Mouse (Mus musculus): ENCODE data around the gene Cnga1.
A peak's percentile ranks its signal among the peaks of the same experiment; 100 is the strongest.
"Not testable (repeated sequence)": the region's sequence is repeated elsewhere in the genome, so short reads cannot be mapped to it uniquely, and the experiment has no call there.

The Cnga1 gene

GRCm38 (mm10) chr5:72636576-72636975 is 7.5 kb downstream of the Cnga1 start:
- no peak for DNase-seq

- peak; percentile 7 to 9 for DNase-seq
These were observed 8.0 kb downstream of the Cnga1 start for GRCm38 (mm10) chr5:72636122-72636521.

GRCm38 (mm10) chr5:72634791-72635271 is 9.2 kb downstream of the Cnga1 start:
- DNase-seq = no peak

GRCm38 (mm10) chr5:72630026-72630425 is 14.0 kb downstream of the Cnga1 start:
- no peak for DNase-seq

- no peak for DNase-seq
These were observed 23.1 kb downstream of the Cnga1 start for GRCm38 (mm10) chr5:72621022-72621421.

GRCm38 (mm10) chr5:72617413-72617812 is 26.7 kb downstream of the Cnga1 start:
- no peak for DNase-seq

- DNase-seq = no peak
These were observed 40.9 kb downstream of the Cnga1 start for GRCm38 (mm10) chr5:72603138-72603537.

- DNase-seq = peak; percentile 42 to 49
These were observed 43.1 kb downstream of the Cnga1 start for GRCm38 (mm10) chr5:72601006-72601405.

- no peak for DNase-seq
These were observed 56.8 kb downstream of the Cnga1 start, which contains the start of gene Gm5868 for GRCm38 (mm10) chr5:72587192-72587681. Gene Gm5868 (minus strand): TSS chr5:72587551.

- not testable (repeated sequence) for DNase-seq
These were observed 57.3 kb downstream of the Cnga1 start for GRCm38 (mm10) chr5:72586667-72587191.

GRCm38 (mm10) chr5:72586122-72586521 is 58.0 kb downstream of the Cnga1 start:
- peak; percentile 9 to 15 for DNase-seq

GRCm38 (mm10) chr5:72580970-72581332 is 63.1 kb downstream of the Cnga1 start, which contains the start of gene Zar1:
Gene Zar1 (minus strand): TSS chr5:72581254.
- not testable (repeated sequence) for DNase-seq

GRCm38 (mm10) chr5:72580088-72580969 is 63.7 kb downstream of the Cnga1 start:
- peak in 1 of 2 experiments; percentile 10 for DNase-seq

- DNase-seq = not testable (repeated sequence)
These were observed 64.5 kb downstream of the Cnga1 start for GRCm38 (mm10) chr5:72579599-72579998.

- DNase-seq = no peak
These were observed 78.5 kb downstream of the Cnga1 start for GRCm38 (mm10) chr5:72565621-72566020.

GRCm38 (mm10) chr5:72563183-72563582 is 80.9 kb downstream of the Cnga1 start:
- not testable (repeated sequence) for DNase-seq

- no peak for DNase-seq
These were observed 83.0 kb downstream of the Cnga1 start for GRCm38 (mm10) chr5:72560976-72561628.

- DNase-seq = peak; percentile 93 to 94
These were observed 84.5 kb downstream of the Cnga1 start, which contains the start of gene Nfxl1 for GRCm38 (mm10) chr5:72559544-72560049. Gene Nfxl1 (minus strand): TSS chr5:72559684.

GRCm38 (mm10) chr5:72558716-72559526 is 85.2 kb downstream of the Cnga1 start:
- no peak for DNase-seq

GRCm38 (mm10) chr5:72556245-72556644 is 87.8 kb downstream of the Cnga1 start:
- DNase-seq = no peak
